Mouse (Mus musculus): Measurements from ENCODE around the gene Pigf. TPM values are rescaled to one million over a fixed set of nuclear protein-coding genes. Genes with fewer than 3 reads are reported as not detected.

Gene Pigf
- 25.7 TPM for polyA plus RNA-seq (2017; shearing (Covaris generic))

GRCm38 (mm10) chr17:87025269-87025949 is at the start of gene Pigf, which contains the start of gene Cript:
Gene Pigf (minus strand): TSS chr17:87025406.
Gene Cript (plus strand): TSS chr17:87025550.

GRCm38 (mm10) chr17:86962894-86963585 is 62.2 kb downstream of the Pigf start, which contains the start of gene Rhoq:
Gene Rhoq (plus strand): TSS chr17:86963082.

GRCm38 (mm10) chr17:86947840-86948796 is 77.1 kb downstream of the Pigf start, which contains the start of gene Atp6v1e2:
Gene Atp6v1e2 (minus strand): TSS chr17:86947897.

Other genes with a start within 250 kb of the Pigf start
- gene Tmem247, start 108.1 kb downstream of the Pigf start, polyA plus RNA-seq (2017; shearing (Covaris generic)), result not detected
- gene Atp6v1e2, start 77.5 kb downstream of the Pigf start, polyA plus RNA-seq (2017; shearing (Covaris generic)), result not detected
- 3.3 TPM for gene Rhoq, start 62.3 kb downstream of the Pigf start, polyA plus RNA-seq (2017; shearing (Covaris generic))
- 126 TPM for gene Cript, start 144 bp upstream of the Pigf start, polyA plus RNA-seq (2017; shearing (Covaris generic))
- gene Socs5, start 82.3 kb upstream of the Pigf start, polyA plus RNA-seq (2017; shearing (Covaris generic)), result 6.1 TPM
- 53.5 TPM for gene Mcfd2, start 240.5 kb upstream of the Pigf start, polyA plus RNA-seq (2017; shearing (Covaris generic))